Mouse (Mus musculus) liver, postnatal 0 days (tissue): Measurements from ENCODE around the gene Tle1.

Experiments used
- CTCF ChIP-seq: sonication (generic); IDR thresholded peaks from 2 replicates; pipeline ENCODE4 v1.5.1; 2016; ENCODE audit warnings: antibody characterized with exemption, low read depth
- EP300 ChIP-seq: IDR thresholded peaks from 2 replicates; pipeline ENCODE4 v1.6.1; 2016; ENCODE audit warnings: antibody characterized with exemption, low read depth, mild to moderate bottlenecking

DNA sequence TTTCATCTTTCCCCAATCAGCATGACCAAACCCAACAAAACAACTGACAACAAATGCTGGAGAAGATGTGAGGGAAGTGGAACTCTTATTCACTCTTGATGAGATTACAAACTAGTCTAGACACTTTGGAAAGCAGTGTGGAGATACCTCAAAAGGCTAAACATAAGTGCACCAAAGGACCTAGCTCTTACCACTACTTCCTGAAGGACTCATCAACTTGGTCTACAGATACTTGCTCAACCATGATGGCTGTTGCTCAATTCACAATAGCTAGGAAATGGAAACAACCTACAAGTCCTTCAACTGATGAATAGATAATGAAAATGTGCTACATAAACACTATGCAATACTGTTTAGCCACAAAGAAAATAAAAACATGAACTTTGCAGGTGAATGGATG lies 30.1 kb upstream of the Tle1 start:
- no peak for TF ChIP-seq CTCF
- no peak for TF ChIP-seq EP300
